Mouse (Mus musculus): ENCODE results near the gene Palm2. TPM values are rescaled to one million over a fixed set of nuclear protein-coding genes. Genes with fewer than 3 reads are reported as not detected.

Gene Palm2
- total RNA-seq (2023; ENCODE audit: inconsistent age) = not detected in 4 replicates

DNA sequence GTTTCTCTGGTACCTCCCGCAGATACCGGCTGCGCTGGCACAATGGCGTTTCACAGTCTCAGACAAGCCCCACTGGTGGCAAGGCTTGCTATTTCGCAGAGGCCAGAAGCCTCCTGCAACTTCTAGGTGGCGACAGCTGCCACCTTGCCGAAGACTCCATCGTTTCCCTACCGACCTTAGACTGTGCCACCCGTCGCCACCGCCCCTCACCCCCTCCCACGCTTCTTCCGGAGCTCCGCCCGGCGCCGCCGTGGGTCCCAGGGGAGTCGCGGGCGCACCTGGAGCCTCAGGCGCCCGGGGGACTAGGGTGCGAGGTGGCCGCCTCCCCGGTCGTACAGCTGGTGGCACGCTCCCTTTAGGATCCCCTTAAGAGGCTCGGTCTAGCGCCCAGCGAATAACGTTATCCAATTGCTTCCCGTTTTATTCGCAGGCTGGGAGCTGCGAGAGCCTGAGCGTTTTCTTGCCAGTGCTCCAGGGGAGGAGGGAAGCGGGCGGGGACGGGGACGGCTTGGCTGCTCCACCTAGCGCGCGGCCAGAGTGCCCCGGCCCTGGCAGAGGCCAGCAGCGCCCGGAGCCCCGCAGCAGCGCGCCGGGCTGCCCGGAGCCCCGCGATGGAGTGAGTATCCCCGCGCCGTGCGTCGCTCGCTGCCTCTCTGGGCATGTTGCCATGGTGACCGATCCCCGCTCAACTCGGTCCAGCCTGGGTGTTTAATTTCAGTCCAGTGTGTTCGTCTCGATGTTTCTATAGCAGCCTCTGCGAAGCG, at the start of gene Palm2:
TSS of gene Palm2 (plus strand) at position 307 of the 764 bp plus-strand sequence.

DNA sequence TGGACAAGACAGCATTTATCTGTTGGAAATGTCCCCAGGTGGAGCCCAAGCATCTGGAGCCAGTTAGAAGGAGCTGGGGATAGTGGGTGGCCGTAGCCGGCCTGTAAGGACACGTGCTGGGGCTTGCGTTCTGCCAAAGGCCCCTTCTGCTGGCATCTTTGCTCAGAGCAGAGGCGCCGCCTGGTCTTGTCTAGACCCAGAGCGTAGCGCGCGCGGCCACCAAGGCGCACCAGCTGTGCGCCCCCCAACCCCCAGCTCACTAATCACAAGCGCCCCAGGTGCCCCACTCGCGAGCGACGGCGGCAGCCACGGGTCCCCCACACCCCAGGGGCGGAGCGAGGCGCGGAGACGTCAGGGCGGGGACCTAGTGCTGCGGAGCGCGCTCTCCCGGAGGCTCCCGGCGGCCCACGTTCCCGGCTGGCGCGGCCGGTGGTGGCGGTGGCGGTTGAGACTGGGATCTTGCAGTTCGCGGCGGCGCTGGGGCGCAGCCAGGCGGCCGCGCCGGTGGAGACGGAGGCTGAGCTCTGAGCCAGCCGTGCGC, 133.7 kb downstream of the Palm2 start, which contains the start of gene Pakap:
TSS of gene Pakap (plus strand) at position 514 of the 541 bp plus-strand sequence.

DNA sequence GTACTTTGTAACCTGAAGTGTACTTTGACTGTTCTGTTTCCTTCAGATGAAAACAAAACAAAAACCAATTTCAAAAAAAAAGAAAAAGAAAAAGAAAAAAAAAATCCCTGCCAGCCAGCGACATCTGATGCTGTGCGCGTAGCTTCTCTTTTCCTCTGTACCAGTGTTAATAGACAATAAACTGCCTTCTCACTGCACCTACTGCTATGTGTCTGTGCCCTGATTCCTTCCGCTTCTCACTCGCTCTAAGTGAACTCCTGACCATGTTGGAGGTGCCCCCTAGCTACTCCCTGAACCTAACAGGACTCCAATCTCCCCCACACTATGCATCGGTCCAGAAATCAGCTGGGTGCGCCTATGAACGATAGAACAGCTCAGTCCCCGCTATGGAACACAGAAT, 283.3 kb downstream of the Palm2 start, which contains the start of gene Akap2:
TSS of gene Akap2 (plus strand) at position 304 of the 400 bp plus-strand sequence.

Other genes starting within 250 kb of the Palm2 start
- gene Ptpn3, start 132.4 kb upstream of the Palm2 start, total RNA-seq (2023; ENCODE audit: inconsistent age) = not detected in 4 replicates
- gene Pakap, start 133.9 kb downstream of the Palm2 start, total RNA-seq (2023; ENCODE audit: inconsistent age) = 6.5 to 10.1 TPM (median 8.1 TPM) in 4 replicates